Mouse (Mus musculus) 416B (cell line): ENCODE data around the gene St6galnac3.

Experiments used
- DNase-seq: peaks from one replicate; pipeline ENCODE4 v3.0.0; 2011; ENCODE audit warnings: low read depth

The St6galnac3 gene

DNA sequence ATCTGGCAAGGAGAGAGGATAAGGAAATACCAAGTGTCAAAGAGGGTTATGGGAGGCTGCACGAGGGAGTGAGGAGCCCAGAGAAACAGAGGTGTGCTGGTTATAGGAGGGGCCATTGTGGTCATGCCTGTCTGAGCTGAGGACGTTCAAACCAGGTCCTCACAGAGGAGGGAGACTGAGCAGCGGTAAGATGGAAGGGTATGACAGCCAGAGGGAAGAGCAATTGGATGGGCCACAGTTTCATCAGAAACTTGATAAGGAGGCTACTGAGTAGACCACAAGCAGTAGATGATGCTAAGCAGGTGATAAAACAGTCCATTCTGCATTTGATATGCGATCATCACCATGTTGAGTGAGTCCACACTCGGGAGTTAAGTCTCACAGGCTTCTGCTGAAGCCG, 212.4 kb downstream of the St6galnac3 start:
- no peak for DNase-seq

DNA sequence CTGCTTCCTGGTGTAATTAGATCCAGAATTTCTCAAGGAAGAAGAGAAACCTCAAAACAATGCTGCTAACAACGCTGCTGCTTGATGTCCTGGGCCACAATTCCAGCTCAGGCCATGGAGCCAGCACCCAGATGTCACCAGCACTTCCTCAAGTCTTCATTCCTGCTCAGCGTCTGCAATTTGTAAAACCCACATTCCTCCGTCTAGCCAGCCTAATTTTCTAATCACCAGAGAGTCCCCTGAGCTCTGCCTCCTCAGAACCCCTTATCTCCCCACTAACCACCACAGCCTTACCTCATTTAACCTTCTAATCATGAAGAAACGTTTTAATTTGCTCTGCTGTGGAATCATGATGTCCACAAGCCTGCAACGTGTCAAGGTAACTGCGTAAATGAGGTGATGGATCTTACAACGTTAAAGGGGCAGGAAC, 213.8 kb downstream of the St6galnac3 start:
- DNase-seq, result no peak

GRCm38 (mm10) chr3:153510048-153510630, 214.8 kb downstream of the St6galnac3 start:
- DNase-seq, result no peak

DNA sequence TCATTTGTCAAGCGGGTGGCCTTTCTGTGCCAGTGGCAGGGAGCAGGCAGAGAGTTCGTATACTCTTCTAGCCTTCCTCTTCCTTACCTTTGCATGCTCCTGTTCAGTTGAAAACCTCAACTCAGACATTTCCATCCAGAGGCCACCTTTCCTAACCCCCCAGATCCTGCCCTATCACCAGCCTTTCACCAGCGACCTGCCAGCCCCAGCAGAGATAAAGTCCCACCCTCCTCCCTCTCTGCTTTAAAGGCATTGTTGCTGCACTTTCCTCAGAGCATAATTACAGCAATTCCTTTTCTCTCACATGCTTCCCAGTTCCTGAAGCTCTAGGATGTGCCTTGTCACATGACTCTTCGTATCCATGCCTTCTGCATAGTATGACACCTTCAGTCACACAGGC, 215.3 kb downstream of the St6galnac3 start:
- no peak for DNase-seq

- DNase-seq, result no peak
Measured at GRCm38 (mm10) chr3:153509029-153509428, 215.9 kb downstream of the St6galnac3 start.

GRCm38 (mm10) chr3:153508592-153508991, 216.4 kb downstream of the St6galnac3 start:
- no peak for DNase-seq

DNA sequence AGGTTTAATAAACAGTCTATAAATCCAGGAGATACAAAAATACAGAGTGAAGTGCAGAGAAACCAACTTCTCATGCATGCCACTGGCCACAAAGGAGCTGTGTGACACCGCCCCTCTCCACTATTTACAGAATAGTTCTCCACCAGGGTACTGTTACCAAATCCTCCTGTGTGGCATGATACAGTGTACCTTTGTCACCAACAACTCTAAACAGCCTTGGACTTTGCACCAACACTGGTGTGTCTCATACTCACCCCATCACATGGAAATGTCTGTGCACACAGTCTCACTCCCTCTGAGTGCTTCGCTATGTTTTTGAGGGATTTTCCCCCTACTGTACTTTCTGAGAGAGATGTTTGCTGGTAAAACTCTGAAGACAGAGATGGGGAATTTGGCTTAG, 217.4 kb downstream of the St6galnac3 start:
- no peak for DNase-seq

- no peak for DNase-seq
Measured at GRCm38 (mm10) chr3:153502488-153502887, 222.5 kb downstream of the St6galnac3 start.

- no peak for DNase-seq
Measured at GRCm38 (mm10) chr3:153501333-153501877, 223.6 kb downstream of the St6galnac3 start.

- no peak for DNase-seq
Measured at GRCm38 (mm10) chr3:153492986-153493385, 232.0 kb downstream of the St6galnac3 start.

DNA sequence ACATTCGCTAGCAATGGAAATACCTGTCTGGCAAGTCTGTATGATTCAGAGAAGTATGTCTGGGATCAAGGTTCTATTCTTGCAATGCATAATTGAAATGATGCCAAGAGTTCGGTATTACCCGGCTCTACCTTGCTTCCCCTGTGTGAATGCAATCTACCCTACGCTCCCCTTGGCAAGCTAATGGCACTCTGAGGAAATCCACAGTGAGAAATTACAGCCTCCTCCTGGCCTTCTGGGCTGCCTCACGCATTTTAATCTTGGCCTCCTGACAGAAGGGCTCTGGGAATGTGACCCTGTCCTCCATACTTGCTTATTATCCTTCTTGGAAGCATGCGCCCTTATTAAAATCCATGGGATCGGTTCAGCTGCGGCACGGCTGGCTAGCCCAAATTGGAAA, 235.3 kb downstream of the St6galnac3 start:
- DNase-seq, result no peak

DNA sequence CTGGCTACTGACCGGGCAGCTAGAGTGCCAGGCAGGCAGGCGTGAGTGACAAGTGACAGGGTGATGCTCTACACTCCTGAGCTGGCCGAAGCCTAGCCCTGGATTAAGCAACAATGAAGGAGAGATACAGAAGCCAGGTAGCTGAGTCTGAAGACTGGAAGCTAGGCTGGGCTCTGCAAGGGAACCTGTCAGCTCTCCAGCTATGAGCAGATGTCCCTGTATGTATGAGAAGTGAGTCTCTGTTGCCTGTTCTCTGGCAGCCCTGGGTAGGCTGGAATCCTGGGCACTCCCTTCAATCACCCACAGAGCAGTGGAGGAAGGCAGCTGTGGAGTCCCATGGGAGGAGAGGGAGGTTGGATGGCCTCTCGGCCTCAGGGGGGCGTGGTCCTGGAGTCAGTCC, 236.0 kb downstream of the St6galnac3 start:
- DNase-seq, result no peak

DNA sequence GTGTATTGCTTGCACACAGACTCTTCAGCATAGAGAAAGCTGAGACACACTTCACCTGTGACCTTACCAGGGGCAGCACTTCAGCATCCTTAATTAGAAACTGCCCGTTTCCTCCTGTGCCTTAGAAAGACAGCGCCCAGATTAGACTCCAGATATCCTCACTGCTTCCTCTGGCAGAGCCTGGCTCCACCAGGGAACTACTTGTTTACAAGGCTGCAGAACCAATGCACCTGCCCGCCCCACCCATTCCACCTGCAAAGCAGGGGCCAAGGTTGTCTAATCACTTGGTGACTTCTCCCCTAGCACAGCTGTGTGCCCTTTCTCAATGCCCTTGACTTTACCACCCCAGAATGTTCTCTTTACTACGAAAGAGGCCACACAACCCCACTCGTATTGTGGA, 239.8 kb downstream of the St6galnac3 start:
- DNase-seq, result no peak

DNA sequence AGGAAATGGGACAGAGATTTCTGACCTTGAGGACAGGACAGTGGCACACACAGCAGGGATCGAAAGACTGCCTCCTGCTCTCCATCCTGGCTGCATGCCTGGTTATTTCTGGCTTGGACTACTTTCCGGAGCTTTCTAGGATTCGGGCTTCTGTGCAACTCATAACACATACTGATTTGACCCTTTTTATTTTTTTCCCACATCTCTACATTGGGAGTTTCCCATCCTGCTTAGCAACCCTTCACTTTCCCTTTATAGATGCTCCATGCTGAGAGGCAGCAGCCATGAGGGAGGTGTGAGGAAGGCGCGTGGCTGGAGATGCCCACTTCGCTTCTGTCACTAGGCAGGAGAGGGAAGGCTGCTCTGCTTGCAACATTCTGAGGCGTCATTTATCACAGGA, 240.3 kb downstream of the St6galnac3 start:
- no peak for DNase-seq

- DNase-seq, result no peak
Measured at GRCm38 (mm10) chr3:153483691-153484090, 241.3 kb downstream of the St6galnac3 start.

DNA sequence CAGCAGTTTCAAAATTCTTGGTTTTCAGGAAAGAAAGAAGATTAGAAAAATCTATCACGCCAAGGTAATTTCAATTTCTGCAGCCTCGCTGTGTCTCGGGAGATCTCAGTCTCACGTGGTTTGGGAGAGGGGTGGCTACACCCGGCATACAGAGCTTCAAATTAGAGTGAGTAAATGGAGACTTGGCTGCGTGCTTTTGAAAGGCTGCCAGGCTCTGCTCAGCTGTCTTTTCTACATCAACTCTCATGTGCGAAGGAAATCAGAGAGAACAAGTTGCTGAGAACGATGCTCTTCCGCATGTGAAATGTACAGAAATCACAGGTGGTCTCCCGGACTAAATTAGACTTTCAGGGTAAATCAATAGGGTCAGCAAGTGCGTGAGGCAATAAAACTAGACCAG, 242.9 kb downstream of the St6galnac3 start:
- DNase-seq, result no peak

GRCm38 (mm10) chr3:153481012-153481411, 244.0 kb downstream of the St6galnac3 start:
- no peak for DNase-seq

GRCm38 (mm10) chr3:153480636-153481006, 244.4 kb downstream of the St6galnac3 start:
- DNase-seq, result no peak

- DNase-seq, result peak; percentile 2
Measured at GRCm38 (mm10) chr3:153480005-153480635, 244.9 kb downstream of the St6galnac3 start.

- no peak for DNase-seq
Measured at GRCm38 (mm10) chr3:153475919-153476318, 249.1 kb downstream of the St6galnac3 start.

GRCm38 (mm10) chr3:153475461-153475860, 249.5 kb downstream of the St6galnac3 start:
- DNase-seq, result no peak

- DNase-seq, result no peak
Measured at GRCm38 (mm10) chr3:153472583-153473471, 252.1 kb downstream of the St6galnac3 start.

DNA sequence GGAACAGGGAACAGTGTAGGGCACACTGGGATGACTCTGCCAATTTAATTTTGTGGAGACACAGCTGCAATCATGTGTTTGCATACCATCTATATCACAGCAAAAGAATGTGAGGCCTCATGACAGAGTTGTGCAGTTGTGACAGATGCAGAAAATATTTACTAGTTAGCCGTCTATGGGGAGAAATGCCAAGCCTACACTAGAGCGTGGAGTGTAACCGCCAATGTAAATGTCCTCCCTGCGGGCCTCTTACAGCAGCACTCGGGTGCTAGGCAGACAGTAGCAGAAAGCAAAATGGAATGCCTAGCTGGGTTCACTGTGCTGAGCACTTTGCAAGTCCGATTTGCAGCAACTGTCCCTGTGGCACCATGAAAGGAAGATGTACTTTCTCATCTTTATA, 261.1 kb downstream of the St6galnac3 start:
- no peak for DNase-seq
